Mouse (Mus musculus) liver, adult 2 months (tissue): ENCODE results near the gene Rint1. TPM values are rescaled to one million over a fixed set of nuclear protein-coding genes. Genes with fewer than 3 reads are reported as not detected.

Experiments used
- DNase-seq: peaks from one replicate; pipeline ENCODE4 v3.0.0-alpha.2; 2011; ENCODE audit warnings: low read depth, low spot score; ENCODE audit errors: extremely low read depth
- H3K27ac ChIP-seq: fragments of 200-500 bp; replicated peaks from 2 replicates; pipeline ENCODE4 v1.5.1; 2012; ENCODE audit warnings: low read depth, mild to moderate bottlenecking, control low read depth, inconsistent platforms, low read length; ENCODE audit not compliant: insufficient read depth
- H3K27me3 ChIP-seq: fragments of 200-500 bp; 2 replicates; pipeline ENCODE4 v1.6.1; 2012; ENCODE audit warnings: mild to moderate bottlenecking, moderate library complexity, low read length, inconsistent platforms; ENCODE audit not compliant: control insufficient read depth, insufficient read depth
- H3K36me3 ChIP-seq: fragments of 200-500 bp; 2 replicates; pipeline ENCODE4 v1.6.1; 2012; ENCODE audit warnings: low read length, inconsistent platforms; ENCODE audit not compliant: control insufficient read depth, insufficient read depth
- H3K4me1 ChIP-seq: fragments of 200-500 bp; 2 replicates; pipeline ENCODE4 v1.6.1; 2011; ENCODE audit warnings: low read length; ENCODE audit not compliant: control insufficient read depth, insufficient read depth
- H3K4me3 ChIP-seq: fragments of 200-500 bp; 2 replicates; pipeline ENCODE4 v1.5.1; 2011; ENCODE audit warnings: low read depth, mild to moderate bottlenecking, control low read depth, low read length, moderate library complexity; ENCODE audit not compliant: insufficient read depth
- H3K79me2 ChIP-seq: fragments of 200-500 bp; 2 replicates; pipeline ENCODE4 v1.6.1; 2012; ENCODE audit warnings: inconsistent platforms, mild to moderate bottlenecking, low read length, moderate library complexity; ENCODE audit not compliant: control insufficient read depth, insufficient read depth
- H3K9ac ChIP-seq: fragments of 200-500 bp; 2 replicates; pipeline ENCODE4 v1.6.1; 2012; ENCODE audit warnings: low read depth, mild to moderate bottlenecking, control low read depth, inconsistent platforms, low read length
- CTCF ChIP-seq: fragments of 200-500 bp; IDR thresholded peaks from 2 replicates; pipeline ENCODE4 v1.5.1; 2011; ENCODE audit warnings: low read depth, low read length, control low read depth
- POLR2A ChIP-seq: fragments of 200-500 bp; IDR thresholded peaks from 2 replicates; pipeline ENCODE4 v1.6.1; 2011; ENCODE audit warnings: low read length, control low read depth; ENCODE audit not compliant: insufficient read depth; ENCODE audit errors: extremely low read depth
- WGBS: fragments of 180-500 bp; shearing (Covaris S2); methylation state at CpG from one replicate; pipeline ENCODE4 v1.1.7; 2018; 5-methylcytosine and 5-hydroxymethylcytosine counted together
- polyA plus RNA-seq: library from polyadenylated mRNA; depleted of rRNA; stranded (reverse); fragments of >200 nt; gene quantifications from 2 replicates; pipeline ENCODE4 v1.2.3, GENCODE M21; 2012; rRNA removed
- total RNA-seq: library from RNA; depleted of rRNA; stranded (reverse); fragments of >200 nt; gene quantifications from 2 replicates; pipeline ENCODE4 v1.2.3, GENCODE M21; 2014; rRNA removed

Rint1 gene
- total RNA-seq (13.6 and 16.7 TPM in 2 replicates), polyA plus RNA-seq (5.3 and 13.6 TPM in 2 replicates)

DNA sequence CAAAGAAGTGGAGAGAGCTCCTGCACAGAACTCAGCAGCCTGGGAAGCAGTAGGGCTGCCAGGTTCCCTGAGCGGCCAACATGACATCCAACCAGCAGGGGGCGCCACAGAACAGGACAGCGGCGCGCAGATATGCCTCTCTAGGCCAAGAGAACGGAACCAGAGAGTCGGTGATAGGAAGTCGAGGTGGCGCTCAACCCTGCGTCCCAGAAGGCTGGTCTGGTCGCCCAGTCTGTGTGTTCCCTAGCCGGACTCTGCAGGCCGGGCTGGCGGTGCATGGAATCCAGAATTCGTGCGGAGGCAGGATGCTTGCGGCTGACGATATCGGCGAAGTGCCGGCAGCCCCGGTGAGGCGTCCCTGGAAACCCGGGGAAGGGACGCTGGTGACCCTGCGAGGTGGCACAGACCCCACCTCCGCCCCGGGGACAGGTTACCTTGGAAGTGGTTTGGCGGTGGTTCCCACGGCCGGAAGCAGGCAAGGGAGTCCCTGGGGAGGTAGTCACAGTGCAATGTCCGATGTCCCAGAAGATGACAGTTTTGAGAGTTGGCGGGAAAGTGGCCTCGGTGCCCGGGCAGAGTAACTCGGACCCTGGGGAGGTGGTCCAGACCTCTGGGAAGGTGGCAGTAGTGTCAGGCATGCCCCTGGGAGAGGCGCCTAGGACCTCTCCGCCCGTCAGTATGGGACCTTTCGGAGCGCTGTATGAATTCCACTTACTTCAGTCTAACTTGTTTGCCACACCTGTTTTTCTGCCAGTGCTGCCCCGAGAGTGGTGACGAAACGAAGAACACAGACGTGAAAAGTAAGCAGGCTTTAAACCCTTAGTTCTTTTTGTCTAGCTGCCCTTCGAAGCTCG is at the start of gene Rint1:
Gene Rint1, plus strand, starts transcription at position 176 of the 854 bp plus-strand sequence.
- peak; percentile 84 for DNase-seq
- Histone ChIP-seq H3K36me3 (no peaks in the 10 kb centered on the region; the same call in 1 of the 2 replicates), H3K4me1 (peaks cover 3% of the 10 kb centered on the region), H3K9ac (peak within 1 kb of the TSS; percentile 91), H3K4me3 (peak within 1 kb of the TSS; percentile 76), H3K27ac (peak within 1 kb of the TSS; percentile 73), H3K79me2 (no peaks in the 10 kb centered on the region), H3K27me3 (no peaks in the 10 kb centered on the region)
- WGBS: under 1% methylated on average over 47 of the region's 47 CpGs
- TF ChIP-seq CTCF (peak; percentile 96), POLR2A (peak; percentile 95)

DNA sequence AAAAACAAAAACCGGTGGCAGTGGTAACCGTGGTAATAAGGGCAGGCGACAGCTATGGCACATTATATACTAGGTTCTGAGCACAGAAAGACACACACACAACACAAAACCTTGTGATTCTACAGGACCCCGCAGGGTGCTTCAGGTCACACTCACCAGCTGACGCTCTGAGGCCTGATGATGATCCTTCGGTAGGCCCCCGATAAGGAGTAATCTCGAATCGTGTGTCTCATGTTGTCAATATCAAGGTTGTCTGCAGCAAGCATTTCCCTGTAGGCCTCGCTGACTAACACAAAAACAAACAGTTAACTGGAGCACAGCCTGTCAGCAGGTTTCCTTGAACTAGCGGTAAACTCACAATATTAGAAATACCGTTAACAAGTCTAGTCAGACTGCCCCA is 44.2 kb upstream of the Rint1 start:
- Histone ChIP-seq H3K27ac (no peak overlapping the region), H3K27me3 (no peaks in the 10 kb centered on the region), H3K4me1 (no peaks in the 10 kb centered on the region), H3K79me2 (no peaks in the 10 kb centered on the region), H3K4me3 (no peak overlapping the region), H3K36me3 (peaks cover 19% of the 10 kb centered on the region; the same call in 1 of the 2 replicates), H3K9ac (no peak overlapping the region)
- 96% methylated on average over 12 of the region's 12 CpGs for WGBS
- TF ChIP-seq CTCF: no peak
- TF ChIP-seq POLR2A: no peak
- no peak for DNase-seq

DNA sequence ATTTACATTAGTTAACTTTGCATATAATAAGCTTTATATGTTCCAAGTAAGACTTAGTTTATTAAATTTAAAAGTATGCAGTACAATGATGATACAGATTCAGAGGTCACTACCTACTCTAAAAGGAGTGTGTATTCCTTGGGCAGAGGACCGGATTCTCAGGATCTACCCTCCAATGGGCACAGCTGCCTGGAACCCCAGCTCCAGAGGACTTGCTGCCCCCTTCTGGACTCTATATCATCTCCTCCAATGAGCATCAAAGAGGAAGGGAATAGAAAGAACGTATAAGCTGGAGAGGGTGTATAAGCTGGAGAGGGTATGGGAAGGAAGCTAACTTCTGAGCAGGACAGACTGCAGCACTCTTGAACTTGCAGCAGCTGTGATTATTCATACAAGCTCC is 37.6 kb upstream of the Rint1 start:
- WGBS: 80% methylated on average over 2 of the region's 2 CpGs

DNA sequence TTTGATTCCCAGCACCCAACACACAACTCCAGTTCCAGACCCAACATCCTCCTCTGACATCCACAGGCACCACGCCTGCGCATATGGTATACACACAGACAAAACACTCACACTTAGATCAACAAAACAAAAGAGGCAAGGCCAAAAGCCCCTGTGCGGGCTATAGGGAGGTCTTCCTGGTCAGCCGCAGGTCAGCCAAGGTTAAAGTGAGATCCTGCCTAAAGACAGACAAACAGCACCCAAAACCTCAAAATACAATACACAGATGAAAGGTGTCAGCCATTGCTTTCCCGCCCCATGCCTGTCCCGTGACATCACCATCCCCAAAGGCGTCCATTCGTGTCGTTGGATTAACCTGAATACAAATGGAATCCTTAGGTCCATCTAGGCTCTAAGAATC is 31.9 kb upstream of the Rint1 start:
- Histone ChIP-seq H3K36me3 (peaks cover 13% of the 10 kb centered on the region), H3K9ac (no peak overlapping the region)

More for the DNA sequence above, 37.6 kb upstream of the Rint1 start:
- TF ChIP-seq CTCF (no peak), POLR2A (no peak)
- H3K27ac ChIP-seq: no peak overlapping the region
- H3K36me3 ChIP-seq: peaks cover 25% of the 10 kb centered on the region
- no peak overlapping the region for H3K9ac ChIP-seq
- no peaks in the 10 kb centered on the region for H3K4me1 ChIP-seq
- H3K79me2 ChIP-seq: no peaks in the 10 kb centered on the region
- DNase-seq: no peak
- H3K27me3 ChIP-seq: no peaks in the 10 kb centered on the region
- no peak overlapping the region for H3K4me3 ChIP-seq

DNA sequence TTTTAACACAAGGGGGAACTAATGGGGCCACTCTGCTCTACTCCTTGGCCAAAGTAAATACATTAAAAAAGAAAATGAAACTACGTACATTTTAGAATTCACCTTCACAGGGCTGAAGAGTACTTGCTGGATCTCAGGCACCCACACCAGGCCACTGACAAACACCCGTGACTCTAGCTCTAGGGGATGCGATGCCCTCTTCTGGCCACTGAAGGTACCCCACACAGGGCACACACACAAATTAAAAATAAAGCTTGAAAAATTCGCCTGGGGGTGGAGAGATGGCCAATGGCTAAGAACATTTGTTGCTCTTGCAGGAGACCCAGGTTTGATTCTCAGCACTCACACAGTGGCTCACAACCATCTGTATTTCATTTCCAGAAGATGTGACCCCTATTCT is 31.1 kb upstream of the Rint1 start:
- no peak for DNase-seq
- Histone ChIP-seq H3K4me3 (no peak overlapping the region), H3K27me3 (no peaks in the 10 kb centered on the region), H3K36me3 (peaks cover 11% of the 10 kb centered on the region; the same call in 1 of the 2 replicates), H3K27ac (no peak overlapping the region), H3K79me2 (no peaks in the 10 kb centered on the region), H3K4me1 (no peaks in the 10 kb centered on the region), H3K9ac (no peak overlapping the region)
- no peak for TF ChIP-seq CTCF
- TF ChIP-seq POLR2A: no peak
- WGBS: 96% methylated on average over 4 of the region's 4 CpGs

More for the DNA sequence above, 31.9 kb upstream of the Rint1 start:
- H3K27ac ChIP-seq: no peak overlapping the region
- no peak overlapping the region for H3K4me3 ChIP-seq
- TF ChIP-seq CTCF (no peak), POLR2A (no peak)
- H3K79me2 ChIP-seq: no peaks in the 10 kb centered on the region
- DNase-seq: no peak
- WGBS: over 99% methylated on average over 9 of the region's 9 CpGs
- no peaks in the 10 kb centered on the region for H3K4me1 ChIP-seq
- no peaks in the 10 kb centered on the region for H3K27me3 ChIP-seq

DNA sequence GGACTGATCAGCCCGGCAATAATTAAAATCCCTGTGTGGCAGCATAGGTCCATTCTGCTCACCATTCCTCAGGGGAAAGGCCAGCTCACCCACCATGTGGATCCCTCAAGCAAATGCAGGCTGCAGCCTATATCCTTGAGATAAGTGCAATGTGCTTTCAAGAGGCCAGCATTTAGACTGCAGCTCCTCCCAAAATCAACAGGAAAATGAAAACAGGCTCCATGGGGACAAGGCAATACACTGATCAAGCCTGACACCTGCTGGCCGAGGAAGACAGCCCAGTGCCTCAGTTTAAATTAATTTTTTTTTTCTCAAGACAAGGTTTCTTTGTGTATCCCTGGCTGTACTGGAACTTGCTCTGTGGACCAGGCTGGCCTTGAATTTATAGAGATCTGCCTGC is 28.9 kb upstream of the Rint1 start:
- Histone ChIP-seq H3K27me3 (no peaks in the 10 kb centered on the region), H3K9ac (no peak overlapping the region), H3K4me1 (no peaks in the 10 kb centered on the region), H3K27ac (no peak overlapping the region), H3K79me2 (no peaks in the 10 kb centered on the region), H3K36me3 (peaks cover 12% of the 10 kb centered on the region; the same call in 1 of the 2 replicates), H3K4me3 (no peak overlapping the region)
- WGBS: 67% methylated on average over 2 of the region's 2 CpGs
- TF ChIP-seq CTCF (peak; percentile 61), POLR2A (no peak)
- DNase-seq: no peak
